Mouse (Mus musculus): ENCODE measurements at regions not wholly inside any gene's neighbourhood (a gene's known extent, or its start where the extent isn't known, plus 50 kb on each side); places are given as distances from the start of the nearest gene placed in this dataset.

GRCm38 (mm10) chr9:74747886-74748285, 113.8 kb upstream of the Onecut1 start:
- TF ChIP-seq CTCF (IDR thresholded peaks at IDR 0.05; ENCODE audit: low read depth, low read length) (no peak), POLR2A (IDR thresholded peaks at IDR 0.05; ENCODE audit: extremely low read depth, insufficient read depth, low read length) (no peak)
